Mouse (Mus musculus) heart, adult 2 months (tissue): ENCODE measurements at regions not wholly inside any gene's neighbourhood (a gene's known extent, or its start where the extent isn't known, plus 50 kb on each side); places are given as distances from the start of the nearest gene placed in this dataset.

Experiments
- EP300 ChIP-seq: fragments of 200-500 bp; IDR thresholded peaks from 2 replicates; pipeline ENCODE4 v1.6.1; 2011; ENCODE audit warnings: low read depth, low read length, control low read depth; ENCODE audit not compliant: insufficient read depth
- POLR2A ChIP-seq: fragments of 200-500 bp; IDR thresholded peaks from 2 replicates; pipeline ENCODE4 v1.6.1; 2011; ENCODE audit warnings: mild to moderate bottlenecking, low read depth, low read length, control low read depth; ENCODE audit not compliant: insufficient read depth

- TF ChIP-seq EP300 (no peak), POLR2A (no peak)
Measured at GRCm38 (mm10) chr11:112325850-112326249, 456.2 kb upstream of the Sox9 start.
